ENCODE assay signal across 17 mouse cellular contexts in the genomic region with DNA sequence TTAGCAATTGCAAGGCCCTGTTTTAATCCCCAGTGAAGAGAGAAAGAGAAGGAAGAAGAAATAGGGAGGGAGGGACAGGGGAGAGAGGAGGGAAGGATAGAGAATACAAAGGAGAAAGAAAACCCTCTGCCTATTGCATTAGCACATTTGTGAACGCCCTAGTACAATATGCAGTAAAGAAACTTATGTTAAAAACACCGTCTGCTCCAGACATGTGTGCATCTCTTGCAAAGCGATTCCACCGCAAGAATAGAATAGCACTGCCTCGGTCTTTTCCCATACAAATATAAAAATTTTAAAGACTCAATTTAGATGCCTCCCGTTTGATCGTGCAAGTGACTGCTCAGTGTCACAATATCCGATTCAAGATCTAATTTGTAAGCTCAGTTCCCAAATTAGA. TPM values are rescaled to one million over a fixed set of nuclear protein-coding genes. Genes with fewer than 3 reads are reported as not detected.
"Had no signal": no experiment of that assay in that cellular context is flagged by ENCODE, and none has a peak within 500 bp of the region (broad histone marks: within the 10 kb centered on the region; RNA-seq: fewer than 3 reads in every experiment).

No protein-coding gene starts in this region.

- H3K27ac ChIP-seq: limb, embryonic 12.5 days; liver, embryonic 13.5 days; lung, embryonic 15.5 days; macrophage; midbrain, embryonic 12.5 days; neural tube, embryonic 13.5 days had no signal

- H3K4me1 ChIP-seq: limb, embryonic 12.5 days; liver, embryonic 13.5 days; lung, embryonic 15.5 days; midbrain, embryonic 12.5 days had no signal

- H3K4me2 ChIP-seq: limb, embryonic 12.5 days; liver, embryonic 13.5 days; lung, embryonic 15.5 days; midbrain, embryonic 12.5 days; neural tube, embryonic 13.5 days had no signal

- H3K36me3 ChIP-seq: limb, embryonic 12.5 days; liver, embryonic 13.5 days; lung, embryonic 15.5 days; midbrain, embryonic 12.5 days; neural tube, embryonic 13.5 days had no signal

- DNase-seq: kidney, postnatal 10 days; kidney, postnatal 4 days; liver; liver, embryonic 13.5 days; liver, postnatal 0 days; lung, postnatal 14 days; retina, postnatal 1 day; right cerebral cortex, postnatal 4 days; spleen, adult 18-20 months; thymus, postnatal 36 days had no signal

- H3K4me3 ChIP-seq: limb, embryonic 12.5 days; liver, embryonic 13.5 days; lung, embryonic 15.5 days; megakaryocyte, embryonic 14.5 days; midbrain, embryonic 12.5 days; neural tube, embryonic 13.5 days had no signal

- ATAC-seq: liver, postnatal 0 days; midbrain, embryonic 16.5 days had no signal

- H3K27me3 ChIP-seq: limb, embryonic 12.5 days; liver, embryonic 13.5 days; lung, embryonic 15.5 days; midbrain, embryonic 12.5 days; neural tube, embryonic 13.5 days had no signal

- H3K9ac ChIP-seq: limb, embryonic 12.5 days; liver, embryonic 13.5 days; liver, postnatal 0 days; lung, embryonic 15.5 days; midbrain, embryonic 12.5 days; neural tube, embryonic 13.5 days had no signal

- H3K9me3 ChIP-seq: limb, embryonic 12.5 days; liver, embryonic 13.5 days; lung, embryonic 15.5 days; megakaryocyte, embryonic 14.5 days; midbrain, embryonic 12.5 days; neural tube, embryonic 13.5 days had no signal

RNA-seq across cellular contexts. Expression of a gene that starts 32.1 kb away (rescaled TPM):
- polyA plus RNA-seq: macrophage had no signal
